Comparison of ENCODE assay signal across 17 mouse cellular contexts in genomic region chr6:48829651-48830050, GRCm38 (mm10). TPM values are rescaled to one million over a fixed set of nuclear protein-coding genes. Genes with fewer than 3 reads are reported as not detected.
DNase-seq lines count a peak whose midpoint lies in the region; ATAC-seq and TF ChIP-seq lines count a peak whose summit lies in the region.
"Had no signal": no experiment of that assay in that cellular context is flagged by ENCODE, and none has a peak within 500 bp of the region (broad histone marks: within the 10 kb centered on the region; RNA-seq: fewer than 3 reads in every experiment).

No protein-coding gene starts in this region.

- H3K27me3 ChIP-seq in lung, embryonic 15.5 days: no peaks in the 10 kb centered on the region
- H3K27me3 ChIP-seq in small intestine, adult 2 months (ENCODE audit: control insufficient read depth, insufficient read depth, low read length): no peaks in the 10 kb centered on the region
- H3K27me3 ChIP-seq in heart, adult 2 months (ENCODE audit: control insufficient read depth, insufficient read depth, low read length): no peaks in the 10 kb centered on the region
- H3K27me3 ChIP-seq: embryonic facial prominence, embryonic 13.5 days; limb, embryonic 12.5 days had no signal

- no peaks in the 10 kb centered on the region for H3K9me3 ChIP-seq in lung, embryonic 15.5 days
- H3K9me3 ChIP-seq: limb, embryonic 12.5 days had no signal

- no peak for TF ChIP-seq CTCF in lung, adult 2 months (IDR thresholded peaks at IDR 0.05; ENCODE audit: insufficient read depth, low read length)
- TF ChIP-seq CTCF in small intestine, adult 2 months (IDR thresholded peaks at IDR 0.05; ENCODE audit: extremely low read depth, insufficient read length, insufficient replicate concordance, low read depth, low read length): no peak
- TF ChIP-seq CTCF in heart, adult 2 months (IDR thresholded peaks at IDR 0.05): no peak

- TF ChIP-seq EP300 in heart, adult 2 months (IDR thresholded peaks at IDR 0.05; ENCODE audit: insufficient read depth, low read depth, low read length): no peak

- no peak overlapping the region for H3K4me2 ChIP-seq in lung, embryonic 15.5 days
- H3K4me2 ChIP-seq: embryonic facial prominence, embryonic 13.5 days; limb, embryonic 12.5 days had no signal

- H3K79me2 ChIP-seq in heart, adult 2 months (replicated peaks; ENCODE audit: control insufficient read depth, insufficient read depth, low read length): no peaks in the 10 kb centered on the region

- TF ChIP-seq POLR2A in lung, adult 2 months (IDR thresholded peaks at IDR 0.05; ENCODE audit: borderline replicate concordance, extremely low read depth, low read depth, low read length): no peak
- no peak for TF ChIP-seq POLR2A in small intestine, adult 2 months (IDR thresholded peaks at IDR 0.05; ENCODE audit: low read depth, low read length)
- TF ChIP-seq POLR2A in heart, adult 2 months (IDR thresholded peaks at IDR 0.05; ENCODE audit: insufficient read depth, low read depth, low read length): no peak

- no peak; the same call in 1 of the 2 replicates for ATAC-seq in lung, embryonic 15.5 days (ENCODE audit: borderline replicate concordance, extremely low read depth, low FRiP score, low TSS enrichment)
- ATAC-seq in CD4-positive, CD25-positive, alpha-beta regulatory T cell, adult 4 months: peak; percentile 86
- 0 out of 2 replicates have a peak, but pooled peaks have one; percentile 26 for ATAC-seq in common myeloid progenitor, adult 5-6 weeks (replicated peaks; ENCODE audit: low read depth, poor library complexity, severe bottlenecking)
- ATAC-seq: forebrain, embryonic 16.5 days; hindbrain, embryonic 16.5 days had no signal

- no peak for DNase-seq in lung, adult 2 months
- DNase-seq in heart, adult 2 months: no peak
- DNase-seq in cerebellum, adult 9-11 months: no peak
- no peak for DNase-seq in layer of hippocampus, adult 11-12 months (ENCODE audit: low spot score)
- DNase-seq: cerebellum, postnatal 10 days; gastrocnemius, postnatal 36 days; kidney, postnatal 10 days had no signal

- no peak overlapping the region for H3K9ac ChIP-seq in lung, embryonic 15.5 days
- no peak overlapping the region for H3K9ac ChIP-seq in heart, adult 2 months (ENCODE audit: low read depth, low read length)
- H3K9ac ChIP-seq: embryonic facial prominence, embryonic 13.5 days; limb, embryonic 12.5 days had no signal

- peaks cover 20% of the 10 kb centered on the region for H3K4me1 ChIP-seq in lung, embryonic 15.5 days
- peaks cover 11% of the 10 kb centered on the region for H3K4me1 ChIP-seq in lung, adult 2 months (ENCODE audit: control insufficient read depth, insufficient read depth, low read length)
- H3K4me1 ChIP-seq in small intestine, adult 2 months (ENCODE audit: control insufficient read depth, insufficient read depth, insufficient read length, low read length): peaks cover 5% of the 10 kb centered on the region; the same call in 1 of the 2 replicates
- no peaks in the 10 kb centered on the region; the same call in 1 of the 2 replicates for H3K4me1 ChIP-seq in heart, adult 2 months (ENCODE audit: control insufficient read depth, insufficient read depth, low read length)
- H3K4me1 ChIP-seq: embryonic facial prominence, embryonic 13.5 days; limb, embryonic 12.5 days had no signal

- H3K27ac ChIP-seq in lung, embryonic 15.5 days: peak overlapping the region; percentile 24; the same call in 1 of the 2 replicates
- H3K27ac ChIP-seq in small intestine, adult 2 months (ENCODE audit: insufficient read depth, low read depth, low read length): peak overlapping the region; percentile 80
- H3K27ac ChIP-seq in heart, adult 2 months: no peak overlapping the region
- H3K27ac ChIP-seq: embryonic facial prominence, embryonic 13.5 days; limb, embryonic 12.5 days had no signal

- H3K4me3 ChIP-seq in lung, embryonic 15.5 days: no peak overlapping the region
- H3K4me3 ChIP-seq in lung, adult 2 months (replicated peaks; ENCODE audit: extremely low read depth, low read depth, low read length): no peak overlapping the region
- H3K4me3 ChIP-seq in small intestine, adult 2 months (ENCODE audit: low read depth, low read length): no peak overlapping the region
- no peak overlapping the region for H3K4me3 ChIP-seq in heart, adult 2 months
- H3K4me3 ChIP-seq: embryonic facial prominence, embryonic 13.5 days; limb, embryonic 12.5 days had no signal

- intact Hi-C loops in heart, adult 2 months (cut with DNase I): no loop called here

- peaks cover 26% of the 10 kb centered on the region for H3K36me3 ChIP-seq in lung, embryonic 15.5 days
- H3K36me3 ChIP-seq in small intestine, adult 2 months (ENCODE audit: control insufficient read depth, insufficient read depth, low read length): peaks cover 16% of the 10 kb centered on the region
- no peaks in the 10 kb centered on the region for H3K36me3 ChIP-seq in heart, adult 2 months (ENCODE audit: control insufficient read depth, insufficient read depth, low read length)

RNA-seq across cellular contexts. Expression of gene Tmem176a, which starts 11.1 kb away (rescaled TPM):
- polyA plus RNA-seq in lung, embryonic 15.5 days (2015; fragmentation: Nextera tagmentation; extraction: Ambion mirVana): 226 and 227 TPM in 2 replicates
- 254 and 269 TPM in 2 replicates for polyA plus RNA-seq in lung, adult 2 months (2012; rRNA removed)
- 10 to 100 TPM; 14.0 to 16.7 TPM for polyA plus RNA-seq in CD4-positive, CD25-positive, alpha-beta regulatory T cell, adult 4 months (2017; shearing (Covaris generic))
- total RNA-seq in common myeloid progenitor, adult 5-6 weeks (2017): 33.7 and 54.6 TPM in 2 replicates
- polyA plus RNA-seq in small intestine, adult 2 months (2012; rRNA removed): 52.3 and 84.3 TPM in 2 replicates
- 10 to 100 TPM; 17.0 to 22.0 TPM for total RNA-seq in heart, adult 2 months (2021)
- polyA plus RNA-seq in heart, adult 2 months (2012; rRNA removed): 19.3 and 28.1 TPM in 2 replicates

RNA-seq across cellular contexts. Expression of gene Tmem176b, which starts 11.6 kb away (rescaled TPM):
- polyA plus RNA-seq in lung, embryonic 15.5 days (2015; fragmentation: Nextera tagmentation; extraction: Ambion mirVana): 425 and 442 TPM in 2 replicates
- polyA plus RNA-seq in lung, adult 2 months (2012; rRNA removed): 521 and 609 TPM in 2 replicates
- polyA plus RNA-seq in CD4-positive, CD25-positive, alpha-beta regulatory T cell, adult 4 months (2017; shearing (Covaris generic)): 10 to 100 TPM; 17.3 to 22.7 TPM
- total RNA-seq in common myeloid progenitor, adult 5-6 weeks (2017): 137 and 148 TPM in 2 replicates
- polyA plus RNA-seq in small intestine, adult 2 months (2012; rRNA removed): 118 and 211 TPM in 2 replicates
- 10 to 100 TPM; 41.6 to 53.0 TPM for total RNA-seq in heart, adult 2 months (2021)
- 104 and 108 TPM in 2 replicates for polyA plus RNA-seq in heart, adult 2 months (2012; rRNA removed)

RNA-seq across cellular contexts. Expression of gene Aoc1, which starts 43.0 kb away (rescaled TPM):
- polyA plus RNA-seq in lung, embryonic 15.5 days (2015; fragmentation: Nextera tagmentation; extraction: Ambion mirVana): 0.11 TPM in 1 of 2 replicates, not detected in the other
- 4.8 and 8.1 TPM in 2 replicates for polyA plus RNA-seq in lung, adult 2 months (2012; rRNA removed)
- under 1 TPM; 0.13 to 0.30 TPM for polyA plus RNA-seq in CD4-positive, CD25-positive, alpha-beta regulatory T cell, adult 4 months (2017; shearing (Covaris generic))
- total RNA-seq in common myeloid progenitor, adult 5-6 weeks (2017): 0.23 TPM in 1 of 2 replicates, not detected in the other
- 85.5 and 894 TPM in 2 replicates for polyA plus RNA-seq in small intestine, adult 2 months (2012; rRNA removed)
- total RNA-seq in heart, adult 2 months (2021): not detected
- polyA plus RNA-seq in heart, adult 2 months (2012; rRNA removed): 0.23 and 1.1 TPM in 2 replicates
- total RNA-seq: gastrocnemius, postnatal 36 days; layer of hippocampus, postnatal 14 days; neutrophil, adult 5-6 weeks had no signal
- polyA plus RNA-seq: embryonic facial prominence, embryonic 13.5 days; forebrain, embryonic 16.5 days; hindbrain, embryonic 16.5 days; limb, embryonic 12.5 days had no signal

RNA-seq across cellular contexts. Expression of gene Gimap3, which starts 59.0 kb away (rescaled TPM):
- 0.22 TPM in 1 of 2 replicates, not detected in the other for polyA plus RNA-seq in lung, embryonic 15.5 days (2015; fragmentation: Nextera tagmentation; extraction: Ambion mirVana)
- polyA plus RNA-seq in lung, adult 2 months (2012; rRNA removed): 12.5 and 15.4 TPM in 2 replicates
- 1,000 to 10,000 TPM; 1,659 to 2,511 TPM for polyA plus RNA-seq in CD4-positive, CD25-positive, alpha-beta regulatory T cell, adult 4 months (2017; shearing (Covaris generic))
- total RNA-seq in common myeloid progenitor, adult 5-6 weeks (2017): 0.34 and 0.69 TPM in 2 replicates
- 6.2 and 13.0 TPM in 2 replicates for polyA plus RNA-seq in small intestine, adult 2 months (2012; rRNA removed)
- 1 to 10 TPM; 1.0 to 1.5 TPM for total RNA-seq in heart, adult 2 months (2021)
- 3.0 and 4.8 TPM in 2 replicates for polyA plus RNA-seq in heart, adult 2 months (2012; rRNA removed)
- total RNA-seq: gastrocnemius, postnatal 36 days; layer of hippocampus, postnatal 14 days had no signal
- polyA plus RNA-seq: embryonic facial prominence, embryonic 13.5 days; forebrain, embryonic 16.5 days; hindbrain, embryonic 16.5 days; limb, embryonic 12.5 days had no signal
